Mouse (Mus musculus) cortical plate, adult 2 months (tissue): ENCODE measurements around the gene Nup155. TPM values are rescaled to one million over a fixed set of nuclear protein-coding genes. Genes with fewer than 3 reads are reported as not detected.
"Not testable (repeated sequence)": the region's sequence is repeated elsewhere in the genome, so short reads cannot be mapped to it uniquely, and the experiment has no call there.

Source experiments
- H3K27ac ChIP-seq: fragments of 200-500 bp; 2 replicates; pipeline ENCODE4 v1.5.1; 2012; ENCODE audit warnings: low read length, control low read depth, inconsistent platforms; ENCODE audit not compliant: insufficient read depth
- H3K4me1 ChIP-seq: fragments of 200-500 bp; 2 replicates; pipeline ENCODE4 v1.6.1; 2011; ENCODE audit warnings: low read length; ENCODE audit not compliant: control insufficient read depth, insufficient read depth
- H3K4me3 ChIP-seq: fragments of 200-500 bp; 2 replicates; pipeline ENCODE4 v1.5.1; 2011; ENCODE audit warnings: mild to moderate bottlenecking, low read length, control low read depth; ENCODE audit not compliant: insufficient read depth
- CTCF ChIP-seq: fragments of 200-500 bp; IDR thresholded peaks from 2 replicates; pipeline ENCODE4 v1.5.1; 2011; ENCODE audit warnings: mild to moderate bottlenecking, control low read depth, low read length; ENCODE audit not compliant: insufficient read depth; ENCODE audit errors: extremely low read depth
- POLR2A ChIP-seq: fragments of 200-500 bp; IDR thresholded peaks from 2 replicates; pipeline ENCODE4 v1.6.1; 2011; ENCODE audit warnings: mild to moderate bottlenecking, low read length, control low read depth; ENCODE audit not compliant: insufficient read depth; ENCODE audit errors: extremely low read depth
- polyA plus RNA-seq: library from polyadenylated mRNA; depleted of rRNA; stranded (reverse); fragments of >200 nt; gene quantifications from 2 replicates; pipeline ENCODE4 v1.2.3, GENCODE M21; 2012; rRNA removed

The Nup155 gene
- polyA plus RNA-seq = 11.5 TPM in 2 replicates

- TF ChIP-seq CTCF = no peak
- peak; percentile 90 for TF ChIP-seq POLR2A
- no peaks in the 10 kb centered on the region for H3K4me1 ChIP-seq
- no peak within 1 kb of the TSS for H3K27ac ChIP-seq
- H3K4me3 ChIP-seq = peak within 1 kb of the TSS; percentile 67
These were observed at the start of gene Nup155 for GRCm38 (mm10) chr15:8108966-8109743. Gene Nup155 (plus strand): TSS chr15:8109273.

GRCm38 (mm10) chr15:8065221-8065620 lies 43.9 kb upstream of the Nup155 start:
- Histone ChIP-seq H3K4me1 (no peaks in the 10 kb centered on the region), H3K4me3 (no peak overlapping the region), H3K27ac (no peak overlapping the region)
- TF ChIP-seq CTCF (peak; percentile 20; the same call in 1 of the 2 replicates), POLR2A (no peak)

GRCm38 (mm10) chr15:8073159-8073558 lies 35.9 kb upstream of the Nup155 start:
- not testable (repeated sequence) for H3K4me1 ChIP-seq, H3K27ac ChIP-seq, H3K4me3 ChIP-seq

- Histone ChIP-seq H3K4me3 (no peak overlapping the region), H3K4me1 (no peaks in the 10 kb centered on the region), H3K27ac (no peak overlapping the region)
- TF ChIP-seq POLR2A (no peak), CTCF (no peak)
These were observed 26.9 kb upstream of the Nup155 start for GRCm38 (mm10) chr15:8082139-8082538.

- TF ChIP-seq POLR2A = no peak
- no peak for TF ChIP-seq CTCF
- no peaks in the 10 kb centered on the region for H3K4me1 ChIP-seq
- no peak overlapping the region for H3K27ac ChIP-seq
- H3K4me3 ChIP-seq = no peak overlapping the region
These were observed 21.8 kb upstream of the Nup155 start for GRCm38 (mm10) chr15:8087293-8087692.

GRCm38 (mm10) chr15:8088715-8089114 lies 20.4 kb upstream of the Nup155 start:
- H3K27ac ChIP-seq = no peak overlapping the region
- no peak overlapping the region for H3K4me3 ChIP-seq
- TF ChIP-seq CTCF = no peak
- TF ChIP-seq POLR2A = no peak
- no peaks in the 10 kb centered on the region for H3K4me1 ChIP-seq

GRCm38 (mm10) chr15:8090685-8091084 lies 18.4 kb upstream of the Nup155 start:
- Histone ChIP-seq H3K27ac (no peak overlapping the region), H3K4me3 (no peak overlapping the region), H3K4me1 (no peaks in the 10 kb centered on the region)
- TF ChIP-seq POLR2A (no peak), CTCF (no peak)

GRCm38 (mm10) chr15:8092668-8093067 lies 16.4 kb upstream of the Nup155 start:
- H3K27ac ChIP-seq = not testable (repeated sequence)

GRCm38 (mm10) chr15:8097853-8098252 lies 11.2 kb upstream of the Nup155 start:
- Histone ChIP-seq H3K4me1 (no peaks in the 10 kb centered on the region; the same call in 1 of the 2 replicates), H3K4me3 (no peak overlapping the region; the same call in 1 of the 2 replicates), H3K27ac (no peak overlapping the region)
- TF ChIP-seq CTCF (peak; percentile 33; the same call in 1 of the 2 replicates), POLR2A (no peak)

More at GRCm38 (mm10) chr15:8092668-8093067, 16.4 kb upstream of the Nup155 start:
- H3K4me3 ChIP-seq, H3K4me1 ChIP-seq: not testable (repeated sequence)
